Mouse (Mus musculus) limb, embryonic 11.5 days (tissue): ENCODE results near the gene Brip1. TPM values are rescaled to one million over a fixed set of nuclear protein-coding genes. Genes with fewer than 3 reads are reported as not detected.
A peak's percentile ranks its signal among the peaks of the same experiment; 100 is the strongest.

ENCODE experiments used
- ATAC-seq: fragments of 200-750 bp; cut with Nextera tagmentation; 2 replicates; pipeline ENCODE4 v1.8.0; 2017; ENCODE audit warnings: low read depth; ENCODE audit not compliant: insufficient number of reproducible peaks, low FRiP score, low TSS enrichment
- DNase-seq: peaks from one replicate; pipeline ENCODE4 v3.0.0-alpha.2; 2015; ENCODE audit warnings: low spot score
- H3K27ac ChIP-seq: fragments of 300-500 bp; sonication (generic); replicated peaks from 2 replicates; pipeline ENCODE4 v1.5.1; 2014; ENCODE audit warnings: low read depth, mild to moderate bottlenecking, low read length
- H3K27me3 ChIP-seq: fragments of 300-500 bp; sonication (generic); 2 replicates; pipeline ENCODE4 v1.6.1; 2014; ENCODE audit warnings: mild to moderate bottlenecking, low read length, mixed read lengths; ENCODE audit not compliant: control insufficient read depth, insufficient read depth
- H3K36me3 ChIP-seq: fragments of 300-500 bp; sonication (generic); 2 replicates; pipeline ENCODE4 v1.6.1; 2014; ENCODE audit warnings: mild to moderate bottlenecking, low read length, moderate library complexity, mixed read lengths; ENCODE audit not compliant: control insufficient read depth, insufficient read depth
- H3K4me1 ChIP-seq: fragments of 300-500 bp; sonication (generic); 2 replicates; pipeline ENCODE4 v1.6.1; 2014; ENCODE audit warnings: low read length, mixed read lengths; ENCODE audit not compliant: control insufficient read depth, insufficient read depth
- H3K4me2 ChIP-seq: fragments of 300-500 bp; sonication (generic); 2 replicates; pipeline ENCODE4 v1.6.1; 2014; ENCODE audit warnings: low read depth, mild to moderate bottlenecking, moderate library complexity; ENCODE audit not compliant: severe bottlenecking
- H3K4me3 ChIP-seq: fragments of 300-500 bp; sonication (generic); 2 replicates; pipeline ENCODE4 v1.5.1; 2014; ENCODE audit warnings: low read depth, low read length
- H3K9ac ChIP-seq: fragments of 300-500 bp; sonication (generic); 2 replicates; pipeline ENCODE4 v1.6.1; 2014; ENCODE audit warnings: mild to moderate bottlenecking, low read length
- H3K9me3 ChIP-seq: fragments of 300-500 bp; sonication (generic); 2 replicates; pipeline ENCODE4 v1.6.1; 2016; ENCODE audit warnings: low read length; ENCODE audit not compliant: control insufficient read depth
- WGBS: fragments of 180-500 bp; shearing (Covaris S2); extraction: QIAGEN DNeasy Blood & Tissue Kit; methylation state at CpG from one replicate; pipeline ENCODE4 v1.1.7; 2014; 5-methylcytosine and 5-hydroxymethylcytosine counted together
- polyA plus RNA-seq: library from polyadenylated mRNA; unstranded; fragments of >200 nt; fragmentation: Nextera tagmentation; extraction: Ambion mirVana; gene quantifications from 2 replicates; pipeline ENCODE4 v1.2.1, GENCODE M21; 2014

The Brip1 gene
- polyA plus RNA-seq: 10.5 and 11.1 TPM in 2 replicates

- H3K27ac ChIP-seq: peak within 1 kb of the TSS; percentile 83
- H3K9me3 ChIP-seq: peaks cover 12% of the 10 kb centered on the region; the same call in 1 of the 2 replicates
- H3K27me3 ChIP-seq: no peaks in the 10 kb centered on the region
- WGBS: under 1% methylated on average over 60 of the region's 60 CpGs
- peaks cover 29% of the 10 kb centered on the region for H3K36me3 ChIP-seq
- peak within 1 kb of the TSS; percentile 84 for H3K4me3 ChIP-seq
- H3K4me1 ChIP-seq: 0 out of 2 replicates have a peak, but pooled peaks cover 2% of the 10 kb centered on the region
- DNase-seq (peak; percentile 98), ATAC-seq (peak; percentile 95)
- H3K9ac ChIP-seq: peak within 1 kb of the TSS; percentile 73
- peak within 1 kb of the TSS; percentile 66 for H3K4me2 ChIP-seq
These were observed at the start of gene Brip1 for GRCm38 (mm10) chr11:86201037-86201786. Gene Brip1, minus strand, starts transcription at chr11:86201193.

- peaks cover 15% of the 10 kb centered on the region for H3K36me3 ChIP-seq
- WGBS: 75% methylated on average over 4 of the region's 4 CpGs
- ATAC-seq: no peak
These were observed 31.5 kb upstream of the Brip1 start for GRCm38 (mm10) chr11:86232446-86232845.

GRCm38 (mm10) chr11:86231781-86232350, 30.9 kb upstream of the Brip1 start:
- Histone ChIP-seq H3K27ac (no peak overlapping the region), H3K4me3 (no peak overlapping the region), H3K9me3 (no peaks in the 10 kb centered on the region), H3K4me1 (no peaks in the 10 kb centered on the region), H3K36me3 (peaks cover 16% of the 10 kb centered on the region), H3K4me2 (no peak overlapping the region), H3K9ac (no peak overlapping the region), H3K27me3 (no peaks in the 10 kb centered on the region)
- ATAC-seq: no peak
- WGBS: 97% methylated on average over 13 of the region's 13 CpGs
- DNase-seq: no peak

More at GRCm38 (mm10) chr11:86232446-86232845, 31.5 kb upstream of the Brip1 start:
- no peak for DNase-seq
- Histone ChIP-seq H3K4me3 (no peak overlapping the region), H3K4me2 (no peak overlapping the region), H3K9ac (no peak overlapping the region), H3K4me1 (no peaks in the 10 kb centered on the region), H3K27ac (no peak overlapping the region), H3K9me3 (no peaks in the 10 kb centered on the region), H3K27me3 (no peaks in the 10 kb centered on the region)

GRCm38 (mm10) chr11:86226646-86227180, 25.7 kb upstream of the Brip1 start:
- H3K4me2 ChIP-seq: no peak overlapping the region
- H3K36me3 ChIP-seq: peaks cover 24% of the 10 kb centered on the region
- no peak overlapping the region for H3K4me3 ChIP-seq
- no peak for DNase-seq
- no peak overlapping the region for H3K27ac ChIP-seq
- H3K9me3 ChIP-seq: no peaks in the 10 kb centered on the region
- no peak for ATAC-seq
- 88% methylated on average over 8 of the region's 8 CpGs for WGBS
- H3K9ac ChIP-seq: no peak overlapping the region
- no peaks in the 10 kb centered on the region for H3K27me3 ChIP-seq
- H3K4me1 ChIP-seq: no peaks in the 10 kb centered on the region

GRCm38 (mm10) chr11:86225761-86226160, 24.8 kb upstream of the Brip1 start:
- H3K27me3 ChIP-seq: no peaks in the 10 kb centered on the region
- WGBS: 89% methylated on average over 4 of the region's 4 CpGs
- no peak for DNase-seq
- no peak overlapping the region for H3K9ac ChIP-seq
- H3K27ac ChIP-seq: no peak overlapping the region
- no peak overlapping the region for H3K4me3 ChIP-seq
- H3K36me3 ChIP-seq: peaks cover 19% of the 10 kb centered on the region
- ATAC-seq: no peak
- H3K4me1 ChIP-seq: no peaks in the 10 kb centered on the region
- H3K9me3 ChIP-seq: no peaks in the 10 kb centered on the region
- H3K4me2 ChIP-seq: no peak overlapping the region

- Histone ChIP-seq H3K9ac (no peak overlapping the region), H3K27me3 (no peaks in the 10 kb centered on the region), H3K27ac (no peak overlapping the region), H3K9me3 (no peaks in the 10 kb centered on the region), H3K36me3 (peaks cover 21% of the 10 kb centered on the region), H3K4me3 (no peak overlapping the region), H3K4me2 (no peak overlapping the region), H3K4me1 (no peaks in the 10 kb centered on the region)
- ATAC-seq: no peak
- WGBS: 97% methylated on average over 1 of the region's 1 CpGs
- no peak for DNase-seq
These were observed 10.8 kb upstream of the Brip1 start for GRCm38 (mm10) chr11:86211803-86212202.

- Histone ChIP-seq H3K27me3 (no peaks in the 10 kb centered on the region), H3K4me3 (no peak overlapping the region), H3K9ac (no peak overlapping the region), H3K9me3 (peaks cover 7% of the 10 kb centered on the region; the same call in 1 of the 2 replicates), H3K27ac (no peak overlapping the region), H3K4me2 (no peak overlapping the region), H3K4me1 (no peaks in the 10 kb centered on the region), H3K36me3 (peaks cover 45% of the 10 kb centered on the region)
- WGBS: 89% methylated on average over 2 of the region's 2 CpGs
- DNase-seq (no peak), ATAC-seq (no peak)
These were observed 8.1 kb upstream of the Brip1 start for GRCm38 (mm10) chr11:86209123-86209522.

GRCm38 (mm10) chr11:86205876-86206275, 4.9 kb upstream of the Brip1 start:
- no peak for ATAC-seq
- DNase-seq: no peak
- WGBS: 97% methylated on average over 4 of the region's 4 CpGs
- Histone ChIP-seq H3K36me3 (peaks cover 51% of the 10 kb centered on the region), H3K9ac (no peak overlapping the region), H3K4me1 (no peaks in the 10 kb centered on the region), H3K27ac (no peak overlapping the region), H3K4me2 (no peak overlapping the region), H3K27me3 (no peaks in the 10 kb centered on the region), H3K9me3 (peaks cover 12% of the 10 kb centered on the region; the same call in 1 of the 2 replicates), H3K4me3 (no peak overlapping the region)
